Mouse (Mus musculus) heart, embryonic 15.5 days (tissue): Measurements from ENCODE around the gene Tom1l2. TPM values are rescaled to one million over a fixed set of nuclear protein-coding genes. Genes with fewer than 3 reads are reported as not detected.
A peak's percentile ranks its signal among the peaks of the same experiment; 100 is the strongest.

Source experiments
- ATAC-seq: fragments of 200-750 bp; cut with Nextera tagmentation; replicated peaks from 2 replicates; pipeline ENCODE4 v1.8.0; 2017; ENCODE audit warnings: low read depth, moderate TSS enrichment; ENCODE audit not compliant: insufficient number of reproducible peaks, insufficient read depth, low FRiP score
- H3K27ac ChIP-seq: fragments of 300-500 bp; sonication (generic); 2 replicates; pipeline ENCODE4 v1.5.1; 2015; ENCODE audit warnings: mild to moderate bottlenecking, inconsistent platforms
- H3K27me3 ChIP-seq: fragments of 300-500 bp; sonication (generic); 2 replicates; pipeline ENCODE4 v1.6.1; 2015; ENCODE audit warnings: inconsistent platforms
- H3K36me3 ChIP-seq: fragments of 300-500 bp; sonication (generic); 2 replicates; pipeline ENCODE4 v1.6.1; 2015; ENCODE audit warnings: mild to moderate bottlenecking, inconsistent platforms
- H3K4me1 ChIP-seq: fragments of 300-500 bp; sonication (generic); replicated peaks from 2 replicates; pipeline ENCODE4 v1.6.1; 2015; ENCODE audit warnings: inconsistent platforms
- H3K4me2 ChIP-seq: fragments of 300-500 bp; sonication (generic); 2 replicates; pipeline ENCODE4 v1.6.1; 2015; ENCODE audit warnings: inconsistent platforms, mild to moderate bottlenecking, moderate library complexity
- H3K4me3 ChIP-seq: fragments of 300-500 bp; sonication (generic); 2 replicates; pipeline ENCODE4 v1.5.1; 2015; ENCODE audit warnings: mild to moderate bottlenecking, inconsistent platforms
- H3K9ac ChIP-seq: fragments of 300-500 bp; sonication (generic); 2 replicates; pipeline ENCODE4 v1.6.1; 2015; ENCODE audit warnings: mild to moderate bottlenecking, inconsistent platforms
- H3K9me3 ChIP-seq: fragments of 300-500 bp; sonication (generic); replicated peaks from 2 replicates; pipeline ENCODE4 v1.6.1; 2016; ENCODE audit warnings: inconsistent platforms
- WGBS: fragments of 180-500 bp; shearing (Covaris S2); methylation state at CpG from one replicate; pipeline ENCODE4 v1.1.7; 2015; ENCODE audit warnings: mixed read lengths; 5-methylcytosine and 5-hydroxymethylcytosine counted together
- polyA plus RNA-seq: library from polyadenylated mRNA; unstranded; fragments of >200 nt; fragmentation: Nextera tagmentation; extraction: Ambion mirVana; gene quantifications from 2 replicates; pipeline ENCODE4 v1.2.1, GENCODE M21; 2015

The Tom1l2 gene
- polyA plus RNA-seq, 1 experiment from 2014 or later, result 30.0 TPM

GRCm38 (mm10) chr11:60319257-60320066 is 33.2 kb downstream of the Tom1l2 start:
- H3K27me3 ChIP-seq, result no peaks in the 10 kb centered on the region
- peaks cover 41% of the 10 kb centered on the region for H3K4me1 ChIP-seq
- WGBS, result 69% methylated on average over 10 of the region's 10 CpGs
- no peaks in the 10 kb centered on the region for H3K36me3 ChIP-seq
- no peak for ATAC-seq
- no peak overlapping the region for H3K4me3 ChIP-seq
- no peak overlapping the region for H3K9ac ChIP-seq
- H3K4me2 ChIP-seq, result no peak overlapping the region
- H3K9me3 ChIP-seq, result no peaks in the 10 kb centered on the region
- H3K27ac ChIP-seq, result no peak overlapping the region

- Histone ChIP-seq H3K4me1 (peaks cover 41% of the 10 kb centered on the region), H3K27ac (peak overlapping the region; percentile 52; the same call in 1 of the 2 replicates), H3K4me3 (no peak overlapping the region), H3K9ac (no peak overlapping the region), H3K36me3 (no peaks in the 10 kb centered on the region), H3K9me3 (no peaks in the 10 kb centered on the region), H3K4me2 (no peak overlapping the region), H3K27me3 (no peaks in the 10 kb centered on the region)
- ATAC-seq, result no peak
- WGBS, result 41% methylated on average over 5 of the region's 5 CpGs
Observed at GRCm38 (mm10) chr11:60318716-60319115, 34.0 kb downstream of the Tom1l2 start.

DNA sequence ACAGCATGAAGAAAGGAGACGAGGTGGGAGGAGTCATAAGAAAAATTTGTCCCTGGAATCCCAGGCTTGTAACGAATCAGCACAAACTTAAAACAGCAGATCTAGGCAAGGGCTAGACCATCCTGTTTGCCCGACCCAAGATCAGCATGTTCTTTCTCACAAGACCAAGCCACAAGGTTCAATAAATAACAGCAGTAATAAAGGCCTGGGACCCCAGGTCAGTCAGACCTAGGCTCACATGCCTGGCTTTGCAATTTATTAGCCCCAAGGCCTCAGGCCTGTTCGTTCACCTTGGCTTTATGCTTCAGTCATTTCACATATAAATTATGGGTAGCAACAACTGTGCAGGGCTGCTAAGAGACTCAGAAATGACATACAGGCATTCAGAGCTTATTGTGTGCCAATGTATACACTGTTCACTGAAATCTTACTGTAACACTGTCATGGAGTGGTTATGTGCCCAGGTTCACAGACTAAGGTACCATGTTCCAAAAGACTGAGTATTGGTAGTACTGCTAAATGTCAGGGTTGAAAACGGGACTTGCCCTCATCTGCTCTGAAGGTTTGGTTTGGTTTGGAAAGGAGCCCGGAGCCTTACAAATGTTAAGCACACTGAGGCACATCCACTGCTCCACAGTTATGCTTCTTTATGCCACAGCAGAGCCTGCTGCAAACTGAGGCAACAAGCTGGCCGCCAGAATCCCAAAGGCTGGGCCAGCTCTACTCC is 35.2 kb downstream of the Tom1l2 start:
- Histone ChIP-seq H3K4me2 (no peak overlapping the region), H3K36me3 (no peaks in the 10 kb centered on the region), H3K4me1 (peaks cover 39% of the 10 kb centered on the region), H3K27me3 (no peaks in the 10 kb centered on the region), H3K4me3 (no peak overlapping the region), H3K9me3 (no peaks in the 10 kb centered on the region), H3K27ac (no peak overlapping the region), H3K9ac (no peak overlapping the region)
- 69% methylated on average over 7 of the region's 7 CpGs for WGBS
- no peak for ATAC-seq

GRCm38 (mm10) chr11:60316883-60317282 is 35.8 kb downstream of the Tom1l2 start:
- Histone ChIP-seq H3K36me3 (no peaks in the 10 kb centered on the region), H3K9me3 (no peaks in the 10 kb centered on the region), H3K4me1 (peaks cover 43% of the 10 kb centered on the region), H3K4me3 (no peak overlapping the region), H3K27me3 (no peaks in the 10 kb centered on the region), H3K27ac (no peak overlapping the region), H3K4me2 (no peak overlapping the region), H3K9ac (no peak overlapping the region)
- 77% methylated on average over 8 of the region's 8 CpGs for WGBS
- no peak for ATAC-seq

DNA sequence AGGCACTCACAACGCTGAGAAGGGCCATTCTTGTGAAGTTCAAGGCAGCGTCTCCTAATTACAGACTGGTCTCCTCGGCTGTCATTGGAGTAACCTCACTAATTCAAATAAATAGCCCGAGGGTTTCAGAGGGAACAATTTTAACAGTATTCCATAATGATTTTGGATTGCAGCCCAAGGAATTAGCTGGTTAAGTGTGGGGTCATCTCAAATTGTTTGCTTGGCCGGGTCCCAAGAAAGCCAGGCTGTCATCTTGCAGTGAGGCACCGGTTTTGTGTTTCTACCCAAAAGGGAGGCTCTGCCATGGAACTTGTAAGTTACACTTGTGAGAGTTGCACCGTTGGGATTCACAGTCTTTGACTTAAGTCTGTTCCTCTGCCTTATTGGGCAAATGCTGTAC is 36.5 kb downstream of the Tom1l2 start:
- no peak for ATAC-seq
- H3K4me2 ChIP-seq, result no peak overlapping the region
- H3K27me3 ChIP-seq, result no peaks in the 10 kb centered on the region
- no peak overlapping the region for H3K27ac ChIP-seq
- H3K36me3 ChIP-seq, result no peaks in the 10 kb centered on the region
- H3K9me3 ChIP-seq, result no peaks in the 10 kb centered on the region
- H3K4me1 ChIP-seq, result peaks cover 45% of the 10 kb centered on the region
- 63% methylated on average over 7 of the region's 7 CpGs for WGBS
- H3K4me3 ChIP-seq, result no peak overlapping the region
- H3K9ac ChIP-seq, result no peak overlapping the region

- Histone ChIP-seq H3K27ac (peak overlapping the region; percentile 76), H3K9me3 (no peaks in the 10 kb centered on the region), H3K9ac (no peak overlapping the region), H3K4me2 (peak overlapping the region; percentile 50), H3K36me3 (no peaks in the 10 kb centered on the region), H3K4me3 (no peak overlapping the region), H3K27me3 (no peaks in the 10 kb centered on the region), H3K4me1 (peaks cover 42% of the 10 kb centered on the region)
- ATAC-seq, result peak; percentile 78; the same call in 1 of the 2 replicates
- 8% methylated on average over 8 of the region's 8 CpGs for WGBS
Observed at GRCm38 (mm10) chr11:60311025-60311854, 41.5 kb downstream of the Tom1l2 start.

GRCm38 (mm10) chr11:60309875-60310274 is 42.8 kb downstream of the Tom1l2 start:
- H3K27me3 ChIP-seq, result no peaks in the 10 kb centered on the region
- H3K9ac ChIP-seq, result no peak overlapping the region
- H3K36me3 ChIP-seq, result no peaks in the 10 kb centered on the region
- H3K4me2 ChIP-seq, result no peak overlapping the region
- H3K27ac ChIP-seq, result no peak overlapping the region
- ATAC-seq, result no peak
- H3K9me3 ChIP-seq, result no peaks in the 10 kb centered on the region
- peaks cover 45% of the 10 kb centered on the region for H3K4me1 ChIP-seq
- H3K4me3 ChIP-seq, result no peak overlapping the region

GRCm38 (mm10) chr11:60308506-60309116 is 44.1 kb downstream of the Tom1l2 start:
- Histone ChIP-seq H3K4me3 (no peak overlapping the region), H3K36me3 (no peaks in the 10 kb centered on the region), H3K27ac (peak overlapping the region; percentile 75), H3K4me1 (peaks cover 46% of the 10 kb centered on the region), H3K9ac (no peak overlapping the region), H3K27me3 (no peaks in the 10 kb centered on the region), H3K9me3 (no peaks in the 10 kb centered on the region), H3K4me2 (no peak overlapping the region)
- no peak for ATAC-seq
- WGBS, result 56% methylated on average over 12 of the region's 12 CpGs

- 73% methylated on average over 2 of the region's 2 CpGs for WGBS
- no peak overlapping the region for H3K4me2 ChIP-seq
Observed at GRCm38 (mm10) chr11:60308061-60308460, 44.6 kb downstream of the Tom1l2 start.

GRCm38 (mm10) chr11:60307375-60307825 is 45.3 kb downstream of the Tom1l2 start:
- no peak overlapping the region for H3K27ac ChIP-seq
- H3K4me2 ChIP-seq, result no peak overlapping the region
- no peaks in the 10 kb centered on the region for H3K27me3 ChIP-seq
- no peak for ATAC-seq
- WGBS, result 86% methylated on average over 2 of the region's 2 CpGs
- no peaks in the 10 kb centered on the region for H3K9me3 ChIP-seq
- peaks cover 52% of the 10 kb centered on the region for H3K4me1 ChIP-seq
- no peak overlapping the region for H3K4me3 ChIP-seq
- H3K36me3 ChIP-seq, result no peaks in the 10 kb centered on the region
- H3K9ac ChIP-seq, result no peak overlapping the region

More at GRCm38 (mm10) chr11:60308061-60308460, 44.6 kb downstream of the Tom1l2 start:
- Histone ChIP-seq H3K9me3 (no peaks in the 10 kb centered on the region), H3K9ac (no peak overlapping the region), H3K4me3 (no peak overlapping the region), H3K27ac (peak overlapping the region; percentile 75), H3K27me3 (no peaks in the 10 kb centered on the region), H3K36me3 (no peaks in the 10 kb centered on the region), H3K4me1 (peaks cover 51% of the 10 kb centered on the region)
- ATAC-seq, result no peak

DNA sequence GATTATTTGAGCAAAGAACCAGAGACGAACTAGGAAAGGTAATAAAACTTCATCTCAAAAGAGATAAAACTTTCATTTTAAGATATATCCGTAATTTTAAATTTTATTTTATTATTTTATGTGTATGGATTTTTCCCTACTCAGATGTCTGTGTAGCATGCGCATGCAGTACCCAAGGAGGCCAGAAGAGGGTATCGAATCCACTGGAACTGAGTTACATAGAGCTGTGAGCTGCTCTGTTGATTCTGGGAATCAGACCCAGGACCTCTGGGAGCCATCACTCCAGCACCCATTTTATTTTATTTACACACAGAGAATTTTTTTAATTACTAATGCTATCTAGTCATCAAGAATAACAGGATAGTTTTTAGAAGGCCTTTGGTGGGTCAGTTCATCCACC is 45.9 kb downstream of the Tom1l2 start:
- 70% methylated on average over 4 of the region's 4 CpGs for WGBS
- H3K27ac ChIP-seq, result no peak overlapping the region

More for the DNA sequence above, 45.9 kb downstream of the Tom1l2 start:
- Histone ChIP-seq H3K9me3 (no peaks in the 10 kb centered on the region), H3K36me3 (no peaks in the 10 kb centered on the region), H3K4me2 (no peak overlapping the region), H3K27me3 (no peaks in the 10 kb centered on the region), H3K4me1 (peaks cover 52% of the 10 kb centered on the region), H3K9ac (no peak overlapping the region), H3K4me3 (no peak overlapping the region)
- ATAC-seq, result no peak
